Mouse (Mus musculus): ENCODE data around the gene Rab30. TPM values are rescaled to one million over a fixed set of nuclear protein-coding genes. Genes with fewer than 3 reads are reported as not detected.
A peak's percentile ranks its signal among the peaks of the same experiment; 100 is the strongest.

The Rab30 gene
- total RNA-seq, 2 experiments from 2014 or later = 6.5 to 7.7 TPM

DNA sequence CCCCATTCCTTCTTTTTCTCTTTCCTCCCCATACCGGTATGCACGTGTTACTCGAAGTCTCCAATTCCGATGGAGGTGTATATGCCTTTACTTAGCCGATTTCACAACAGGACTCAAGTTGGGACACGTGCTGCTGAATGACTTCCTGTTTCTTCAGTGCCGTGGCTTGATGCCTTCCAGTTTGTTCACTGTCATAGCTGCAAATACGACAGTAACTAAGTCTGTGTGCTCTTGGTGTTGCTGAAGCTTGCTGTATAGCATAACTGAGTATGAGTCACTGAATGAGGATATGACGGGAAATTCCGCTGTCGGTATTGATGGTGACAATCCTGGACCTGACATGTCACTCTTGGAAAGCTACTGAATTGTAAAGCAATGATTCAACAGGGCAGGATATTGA lies 95.8 kb downstream of the Rab30 start:
- Histone ChIP-seq H3K4me3 (no peak overlapping the region), H3K27ac (no peak overlapping the region)
- intact Hi-C loops (cut with DNase I) = no loop called here
- no peak for TF ChIP-seq CTCF (IDR thresholded peaks at IDR 0.05)
- DNase-seq = no peak

DNA sequence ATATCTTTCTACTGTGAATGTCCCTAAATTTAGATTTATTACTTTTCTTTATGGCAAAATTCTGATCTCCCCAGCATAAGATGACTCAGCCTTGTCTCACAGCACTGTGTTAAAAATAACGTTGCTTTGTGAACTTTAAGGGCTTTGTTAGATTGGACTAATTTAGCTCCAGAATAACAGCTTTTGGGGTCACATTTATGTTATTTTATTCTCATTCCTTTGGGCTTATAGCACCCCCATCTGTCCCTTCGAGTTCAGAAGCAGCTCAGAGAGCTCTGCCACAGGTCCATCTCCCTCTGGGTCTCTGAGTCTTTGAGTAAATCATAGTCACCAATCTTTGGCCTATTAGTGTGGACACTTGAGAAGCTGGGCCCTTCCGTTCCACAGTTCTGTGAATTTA lies 96.5 kb downstream of the Rab30 start:
- Histone ChIP-seq H3K4me3 (no peak overlapping the region), H3K27ac (no peak overlapping the region)
- intact Hi-C loops (cut with DNase I) = no loop called here
- no peak for TF ChIP-seq CTCF (IDR thresholded peaks at IDR 0.05)
- no peak for DNase-seq

DNA sequence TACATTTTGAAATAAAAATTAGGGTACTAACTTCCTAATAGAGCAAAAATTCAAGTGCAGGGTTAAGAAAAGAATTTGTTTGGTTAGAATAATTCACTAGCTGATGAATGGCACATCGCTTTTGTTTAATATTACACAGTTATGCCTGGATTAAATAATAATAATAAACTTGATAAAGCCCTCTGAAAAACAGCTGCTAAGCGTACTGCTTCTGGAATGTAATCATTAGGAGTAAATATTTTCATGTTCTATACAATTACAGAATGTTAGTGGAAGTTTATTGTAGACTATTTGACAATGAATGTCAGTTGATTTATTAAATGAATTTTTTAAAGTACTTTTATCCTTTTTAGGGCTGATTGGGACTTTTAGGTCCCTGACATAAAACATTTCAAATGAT lies 100.9 kb downstream of the Rab30 start:
- no peak for TF ChIP-seq CTCF (IDR thresholded peaks at IDR 0.05)
- H3K4me3 ChIP-seq = no peak overlapping the region
- intact Hi-C loops (cut with DNase I) = no loop called here
- no peak overlapping the region for H3K27ac ChIP-seq
- DNase-seq = no peak

DNA sequence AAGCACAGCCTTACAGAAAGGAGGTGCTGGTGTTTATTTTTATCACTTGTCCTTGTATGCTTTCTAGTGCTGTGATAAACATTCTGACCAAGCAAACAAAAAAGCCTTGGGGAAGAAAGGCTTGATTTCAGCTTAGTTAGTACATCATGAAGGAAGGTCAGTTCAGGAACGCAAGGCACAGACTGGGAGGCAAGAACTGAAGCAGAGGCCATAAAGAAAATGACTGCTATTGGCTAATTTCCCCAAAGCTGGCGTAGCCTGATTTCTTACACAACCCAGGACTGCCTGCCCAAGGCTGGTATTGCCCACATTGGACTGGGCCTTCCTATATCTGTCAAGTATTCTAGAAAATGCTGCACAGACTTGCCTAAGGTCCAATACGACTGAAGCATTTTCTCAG lies 106.8 kb downstream of the Rab30 start:
- no peak overlapping the region for H3K27ac ChIP-seq
- DNase-seq = no peak
- intact Hi-C loops (cut with DNase I) = no loop called here
- no peak overlapping the region for H3K4me3 ChIP-seq
- no peak for TF ChIP-seq CTCF (IDR thresholded peaks at IDR 0.05)

DNA sequence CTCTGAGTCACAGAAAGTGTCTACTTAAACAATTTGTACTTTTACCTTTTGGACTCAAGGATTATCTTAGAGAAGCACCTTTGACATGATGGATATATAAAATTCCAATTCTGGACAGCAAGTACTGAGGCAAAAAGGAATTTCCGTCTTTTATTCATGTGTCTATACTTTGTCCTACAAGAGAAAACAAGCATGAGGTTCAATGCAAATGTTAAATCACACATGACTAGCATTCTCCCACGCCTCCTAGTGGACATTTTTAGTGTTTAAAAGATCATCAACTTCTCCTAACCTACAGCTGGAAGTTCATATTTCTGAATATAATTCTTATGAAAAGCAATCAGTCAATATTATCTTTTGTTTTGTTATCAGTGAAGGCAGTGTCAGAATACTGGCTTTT lies 125.1 kb downstream of the Rab30 start:
- H3K4me3 ChIP-seq = no peak overlapping the region
- no peak for DNase-seq
- peak; percentile 70 for TF ChIP-seq CTCF (IDR thresholded peaks at IDR 0.05)
- no peak overlapping the region for H3K27ac ChIP-seq
- intact Hi-C loops (cut with DNase I) = loop anchor here (2.0 kb wide), 1 partner anchor 236 kb away; no protein-coding TSS in a partner anchor

DNA sequence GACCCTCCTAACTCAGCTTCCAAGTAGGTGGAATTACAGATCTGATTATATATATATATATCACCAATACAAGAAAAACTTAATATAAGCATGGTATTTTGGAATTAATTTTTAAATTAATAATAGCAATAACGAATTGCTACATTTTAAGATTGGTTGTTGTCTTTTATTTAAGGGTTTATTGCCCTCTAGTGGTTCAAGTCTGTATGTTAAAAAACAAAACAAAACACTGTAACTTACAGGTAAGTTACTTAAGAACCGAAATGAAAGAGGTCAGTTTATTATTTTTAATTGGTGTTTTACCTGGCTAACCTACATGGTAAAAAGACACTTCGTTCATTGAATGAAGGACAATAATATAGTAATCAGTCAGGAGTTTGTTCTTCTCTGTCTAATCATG lies 128.8 kb downstream of the Rab30 start:
- intact Hi-C loops (cut with DNase I) = loop anchor here (5.0 kb wide), 4 partner anchors 92 to 308 kb away; partner anchors contain the start of genes Ccdc90b and Rab30
- no peak for DNase-seq
- H3K4me3 ChIP-seq = no peak overlapping the region

DNA sequence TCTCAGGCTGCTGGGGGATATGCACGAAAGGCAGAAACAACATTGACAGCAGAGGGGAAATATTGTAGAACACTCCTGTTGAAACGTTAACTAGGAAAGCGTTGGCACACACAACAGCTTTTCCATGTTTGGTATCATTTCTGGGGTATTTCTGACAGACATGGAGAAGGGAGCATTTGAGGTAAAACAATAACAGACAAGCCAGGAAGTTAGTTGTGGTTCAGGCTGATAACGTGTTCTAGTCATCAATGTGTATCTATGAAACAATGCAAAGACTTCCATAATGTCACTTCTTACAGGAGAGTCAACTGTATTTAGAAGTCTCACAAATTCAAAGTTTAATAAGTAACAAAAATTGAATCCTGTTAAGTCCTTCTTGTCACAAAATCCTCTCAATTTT lies 130.2 kb downstream of the Rab30 start:
- DNase-seq = no peak
- no peak overlapping the region for H3K27ac ChIP-seq
- no peak for TF ChIP-seq CTCF (IDR thresholded peaks at IDR 0.05)
- intact Hi-C loops (cut with DNase I) = loop anchor here (5.0 kb wide), 4 partner anchors 91 to 309 kb away; partner anchors contain the start of genes Ccdc90b and Rab30
- no peak overlapping the region for H3K4me3 ChIP-seq

More for the DNA sequence above, 128.8 kb downstream of the Rab30 start:
- no peak overlapping the region for H3K27ac ChIP-seq
- TF ChIP-seq CTCF (IDR thresholded peaks at IDR 0.05) = peak; percentile 57

DNA sequence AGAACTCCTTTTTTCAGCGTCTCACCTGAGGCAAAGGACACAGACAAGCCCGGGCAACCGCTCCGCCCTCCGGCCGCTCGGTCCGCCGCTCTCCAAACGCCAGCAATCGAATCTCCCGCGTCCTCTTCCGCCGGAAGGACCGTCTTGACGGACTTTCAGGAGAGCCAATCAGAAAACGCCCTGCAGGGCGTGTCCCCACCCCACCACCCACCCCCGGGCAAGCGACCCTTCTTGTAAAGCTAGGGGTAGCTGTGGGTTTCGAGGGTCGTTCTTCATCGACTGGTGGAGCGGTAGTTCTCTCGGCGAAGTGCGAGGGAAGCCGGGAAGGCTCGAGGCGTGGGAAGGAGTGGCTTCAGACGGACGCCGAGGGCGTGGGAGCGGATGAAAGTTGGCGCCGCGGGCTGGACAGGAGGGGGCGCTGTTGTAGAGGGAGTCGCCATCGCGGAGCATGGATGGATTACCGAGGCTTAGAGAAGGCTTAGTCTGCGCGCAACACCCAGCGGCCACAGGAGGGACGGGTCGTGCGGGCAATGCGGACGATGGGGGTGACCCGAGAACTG lies 132.8 kb downstream of the Rab30 start, which contains the start of the genes Ddias and Prcp:
Ddias (minus strand) TSS at position 132 of the 560 bp plus-strand sequence.
Prcp (plus strand) TSS at position 355 of the 560 bp plus-strand sequence.
- intact Hi-C loops (cut with DNase I) = loop anchor here (5.0 kb wide), 4 partner anchors 88 to 312 kb away; partner anchors contain the start of genes Ccdc90b and Rab30

DNA sequence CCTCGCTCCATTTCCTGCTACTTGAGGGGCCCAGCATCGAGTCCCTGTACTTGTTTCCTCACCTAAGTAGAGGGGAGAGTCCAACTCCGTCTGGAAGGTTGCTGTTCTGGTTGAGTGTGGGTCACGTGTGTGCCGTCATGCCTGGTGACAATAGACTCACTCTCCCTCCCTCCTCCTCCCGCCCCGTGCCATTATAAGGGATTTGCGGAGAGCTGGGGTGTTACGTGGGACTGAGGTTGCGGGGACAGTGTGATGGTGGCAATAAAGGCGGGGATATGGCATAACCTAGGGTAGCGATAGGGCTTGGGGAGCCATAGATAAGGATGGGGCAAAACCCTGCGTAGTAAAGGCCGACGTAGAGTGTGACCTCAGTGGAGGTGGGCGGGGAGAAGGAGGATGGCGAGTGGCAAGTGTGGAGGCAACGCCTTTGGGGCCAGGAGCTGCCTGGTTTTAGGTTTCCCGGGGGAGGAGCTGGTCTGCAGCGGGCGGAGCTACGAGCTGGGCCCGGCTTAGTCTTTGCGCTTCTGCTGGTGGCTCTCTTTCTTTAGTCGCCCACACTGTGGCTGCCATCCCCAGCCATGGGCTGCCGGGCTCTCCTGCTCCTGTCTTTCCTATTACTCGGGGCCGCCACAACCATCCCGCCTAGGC lies 133.5 kb downstream of the Rab30 start:
- TF ChIP-seq CTCF (IDR thresholded peaks at IDR 0.05) = no peak
- peak; percentile 93 for DNase-seq
- intact Hi-C loops (cut with DNase I) = loop anchor here (1.0 to 5.0 kb wide), 5 partner anchors 27 to 313 kb away; partner anchors contain the start of genes Ccdc90b and Rab30
- Histone ChIP-seq H3K4me3 (peak overlapping the region; percentile 89), H3K27ac (peak overlapping the region; percentile 97)

More for the DNA sequence above, 132.8 kb downstream of the Rab30 start, which contains the start of the genes Ddias and Prcp:
- TF ChIP-seq CTCF (IDR thresholded peaks at IDR 0.05) = peak; percentile 99
- DNase-seq = peak; percentile 95
- peak within 1 kb of the TSS; percentile 97 for H3K27ac ChIP-seq
- H3K4me3 ChIP-seq = peak within 1 kb of the TSS; percentile 89

DNA sequence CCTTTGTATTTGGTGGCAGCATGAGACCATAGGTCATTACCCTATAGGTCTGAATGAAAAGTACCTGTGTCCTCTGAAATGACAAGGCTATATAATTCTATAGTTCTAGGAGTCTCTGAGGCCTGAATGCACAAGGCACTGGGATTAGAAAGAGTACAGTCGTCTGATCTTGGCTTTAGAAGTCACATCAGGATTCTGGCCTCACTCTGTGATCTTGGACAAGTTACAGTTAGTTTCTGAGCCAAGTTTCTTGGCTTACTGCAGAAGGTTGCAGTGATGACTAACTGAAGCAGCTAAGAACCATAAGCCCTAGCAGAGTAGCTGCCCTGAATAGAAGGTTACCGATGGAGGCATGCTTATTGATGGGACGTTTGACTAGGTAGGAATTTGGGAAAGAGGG lies 134.7 kb downstream of the Rab30 start:
- DNase-seq = no peak
- TF ChIP-seq CTCF (IDR thresholded peaks at IDR 0.05) = no peak
- Histone ChIP-seq H3K27ac (peak overlapping the region; percentile 97), H3K4me3 (peak overlapping the region; percentile 89)
- intact Hi-C loops (cut with DNase I) = no loop called here

DNA sequence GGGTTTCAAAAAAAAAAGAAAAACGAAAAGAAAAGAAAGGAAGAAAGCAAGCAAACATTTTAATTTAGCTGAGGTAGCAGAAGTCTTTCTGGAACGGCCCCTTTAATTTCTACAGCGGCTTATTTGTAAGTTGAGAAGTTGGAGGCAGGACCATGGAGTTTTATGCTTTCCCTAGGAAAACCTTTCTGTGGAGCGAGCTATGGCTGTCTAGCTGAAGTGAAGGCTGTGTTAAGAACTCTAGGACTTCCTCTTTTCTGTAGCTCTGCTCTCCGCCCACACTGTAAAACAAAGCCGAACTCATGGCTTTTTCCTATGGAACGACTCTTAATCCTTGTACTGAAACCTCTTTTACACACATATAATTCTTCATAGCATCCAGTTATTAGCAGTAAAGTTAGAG lies 135.1 kb downstream of the Rab30 start:
- intact Hi-C loops (cut with DNase I) = no loop called here
- Histone ChIP-seq H3K4me3 (peak overlapping the region; percentile 89), H3K27ac (peak overlapping the region; percentile 97)
- no peak for DNase-seq
- TF ChIP-seq CTCF (IDR thresholded peaks at IDR 0.05) = no peak

DNA sequence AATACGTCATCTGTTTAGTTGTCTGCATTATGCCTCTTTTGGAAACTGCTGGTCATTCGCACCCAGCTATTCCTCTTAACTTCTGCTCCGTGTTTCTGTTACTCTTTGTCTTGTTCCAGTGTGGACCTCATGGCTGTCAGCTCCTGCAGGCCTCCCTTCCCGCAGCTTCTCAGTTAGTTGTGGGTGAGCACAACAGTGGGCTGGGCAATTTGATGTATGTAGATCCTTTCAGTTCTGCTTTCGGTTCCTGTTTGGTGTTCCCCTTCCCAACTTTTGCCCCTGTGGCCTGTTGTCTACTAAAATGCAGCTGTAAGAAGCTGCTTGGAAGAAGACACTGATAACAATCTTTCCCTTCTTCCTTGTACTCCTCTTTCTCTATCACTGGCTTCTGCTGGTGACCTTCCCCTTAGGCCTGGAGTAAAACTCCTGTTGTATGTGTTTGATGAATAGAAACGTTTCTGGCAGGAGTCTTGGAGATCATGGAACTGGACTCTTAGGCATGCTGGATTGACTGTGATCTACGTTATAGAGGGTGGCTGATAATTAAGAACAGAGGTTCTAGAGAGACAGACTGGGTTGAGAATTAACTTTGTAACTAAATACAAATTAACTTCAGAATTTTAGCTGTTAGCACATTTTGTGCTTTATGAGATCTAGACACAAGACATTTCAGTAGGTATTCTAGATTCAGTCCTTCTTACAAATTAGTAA lies 137.3 kb downstream of the Rab30 start:
- DNase-seq = peak; percentile 22
- Histone ChIP-seq H3K27ac (no peak overlapping the region), H3K4me3 (0 out of 2 replicates have a peak overlapping the region, but pooled peaks have one; percentile 13)
- no peak for TF ChIP-seq CTCF (IDR thresholded peaks at IDR 0.05)
- intact Hi-C loops (cut with DNase I) = no loop called here

Data from gastrocnemius, adult 2 months (tissue).